Mouse (Mus musculus) stomach, embryonic 16.5 days (tissue): ENCODE data around the gene Slc22a14. TPM values are rescaled to one million over a fixed set of nuclear protein-coding genes. Genes with fewer than 3 reads are reported as not detected.
"Not testable (repeated sequence)": the region's sequence is repeated elsewhere in the genome, so short reads cannot be mapped to it uniquely, and the experiment has no call there.

Source experiments
- ATAC-seq: fragments of 200-750 bp; cut with Nextera tagmentation; 2 replicates; pipeline ENCODE4 v1.8.0; 2017; ENCODE audit warnings: moderate number of reproducible peaks, moderate TSS enrichment; ENCODE audit not compliant: insufficient read depth, low FRiP score
- H3K27ac ChIP-seq: fragments of 300-500 bp; sonication (generic); 2 replicates; pipeline ENCODE4 v1.5.1; 2014; ENCODE audit warnings: low read length
- H3K27me3 ChIP-seq: fragments of 300-500 bp; sonication (generic); 2 replicates; pipeline ENCODE4 v1.6.1; 2014; ENCODE audit warnings: low read length, control low read depth, mixed read lengths; ENCODE audit not compliant: control insufficient read depth, insufficient read depth
- H3K36me3 ChIP-seq: fragments of 300-500 bp; sonication (generic); 2 replicates; pipeline ENCODE4 v1.6.1; 2014; ENCODE audit warnings: low read length; ENCODE audit not compliant: control insufficient read depth, insufficient read depth
- H3K4me1 ChIP-seq: fragments of 300-500 bp; sonication (generic); 2 replicates; pipeline ENCODE4 v1.6.1; 2014; ENCODE audit warnings: low read length, control low read depth, mixed read lengths; ENCODE audit not compliant: control insufficient read depth, insufficient read depth
- H3K4me2 ChIP-seq: fragments of 300-500 bp; sonication (generic); 2 replicates; pipeline ENCODE4 v1.6.1; 2014; ENCODE audit warnings: low read depth, low read length, mixed read lengths
- H3K4me3 ChIP-seq: fragments of 300-500 bp; sonication (generic); replicated peaks from 2 replicates; pipeline ENCODE4 v1.5.1; 2014; ENCODE audit warnings: mild to moderate bottlenecking, low read length
- H3K9ac ChIP-seq: fragments of 300-500 bp; sonication (generic); 2 replicates; pipeline ENCODE4 v1.6.1; 2014; ENCODE audit warnings: low read length
- H3K9me3 ChIP-seq: fragments of 300-500 bp; sonication (generic); replicated peaks from 2 replicates; pipeline ENCODE4 v1.6.1; 2016; ENCODE audit warnings: low read length, control low read depth; ENCODE audit not compliant: control insufficient read depth
- WGBS: fragments of 180-500 bp; shearing (Covaris S2); extraction: QIAGEN DNeasy Blood & Tissue Kit; methylation state at CpG from one replicate; pipeline ENCODE4 v1.1.7; 2014; 5-methylcytosine and 5-hydroxymethylcytosine counted together
- polyA plus RNA-seq: library from polyadenylated mRNA; unstranded; fragments of >200 nt; fragmentation: Nextera tagmentation; extraction: Ambion mirVana; gene quantifications from 2 replicates; pipeline ENCODE4 v1.2.1, GENCODE M21; 2015

The Slc22a14 gene
- polyA plus RNA-seq, 1 experiment from 2014 or later, result not detected

GRCm38 (mm10) chr9:119290791-119291190 is 74.6 kb downstream of the Slc22a14 start:
- Histone ChIP-seq H3K4me1 (no peaks in the 10 kb centered on the region), H3K27ac (no peak overlapping the region), H3K27me3 (no peaks in the 10 kb centered on the region), H3K9me3 (no peaks in the 10 kb centered on the region), H3K4me2 (no peak overlapping the region), H3K9ac (no peak overlapping the region), H3K4me3 (no peak overlapping the region), H3K36me3 (no peaks in the 10 kb centered on the region)
- ATAC-seq, result no peak
- WGBS, result 85% methylated on average over 3 of the region's 3 CpGs

DNA sequence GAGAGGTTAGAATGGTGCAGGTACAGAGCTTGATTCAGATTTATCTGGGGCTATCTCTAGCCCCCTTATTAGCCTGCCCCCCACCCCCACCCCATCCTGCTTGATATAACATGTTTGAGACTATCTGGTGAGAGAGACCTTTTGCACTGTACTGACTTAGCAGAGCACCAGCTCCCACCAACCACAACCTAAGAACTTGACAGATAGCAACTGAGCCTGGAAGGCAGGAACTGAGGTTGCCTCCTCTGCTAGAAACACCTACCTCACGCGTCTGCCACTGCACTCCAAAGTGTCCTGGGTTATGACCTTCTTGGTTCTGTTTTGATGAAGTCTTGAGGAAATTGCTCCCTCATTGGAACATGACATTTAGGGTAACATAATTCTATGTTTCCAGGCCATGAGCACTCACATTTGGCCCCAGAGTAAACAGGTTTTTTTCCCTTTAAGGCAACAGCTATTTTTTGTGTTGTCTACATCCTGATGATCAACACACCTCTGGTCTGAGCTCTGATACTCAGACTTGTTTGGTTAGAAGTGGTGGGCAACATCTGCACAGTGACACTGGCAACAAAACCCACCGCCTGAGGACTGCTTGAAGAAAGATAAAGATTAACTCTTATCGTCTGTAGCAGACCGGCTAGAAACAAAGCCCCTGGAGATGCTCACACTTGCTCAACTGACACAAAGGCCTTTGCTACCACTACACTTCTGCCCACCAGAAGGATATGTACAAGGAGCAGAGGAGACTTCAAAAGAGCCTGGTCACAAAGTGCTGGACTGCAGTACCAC is 84.3 kb downstream of the Slc22a14 start:
- H3K4me3 ChIP-seq, result no peak overlapping the region
- WGBS, result 77% methylated on average over 5 of the region's 5 CpGs
- no peaks in the 10 kb centered on the region for H3K27me3 ChIP-seq
- H3K9ac ChIP-seq, result no peak overlapping the region
- no peak for ATAC-seq
- H3K4me1 ChIP-seq, result no peaks in the 10 kb centered on the region
- H3K4me2 ChIP-seq, result no peak overlapping the region
- H3K9me3 ChIP-seq, result no peaks in the 10 kb centered on the region
- H3K36me3 ChIP-seq, result no peaks in the 10 kb centered on the region; the same call in 1 of the 2 replicates
- H3K27ac ChIP-seq, result no peak overlapping the region

- Histone ChIP-seq H3K36me3 (no peaks in the 10 kb centered on the region), H3K4me1 (no peaks in the 10 kb centered on the region), H3K9ac (no peak overlapping the region), H3K4me2 (no peak overlapping the region), H3K27me3 (no peaks in the 10 kb centered on the region), H3K9me3 (no peaks in the 10 kb centered on the region), H3K27ac (no peak overlapping the region), H3K4me3 (no peak overlapping the region)
- no peak for ATAC-seq
- 92% methylated on average over 5 of the region's 5 CpGs for WGBS
These were observed 87.3 kb downstream of the Slc22a14 start for GRCm38 (mm10) chr9:119278031-119278430.

- Histone ChIP-seq H3K27me3 (no peaks in the 10 kb centered on the region), H3K4me1 (no peaks in the 10 kb centered on the region), H3K4me3 (no peak overlapping the region), H3K27ac (no peak overlapping the region), H3K9me3 (no peaks in the 10 kb centered on the region), H3K9ac (no peak overlapping the region), H3K36me3 (no peaks in the 10 kb centered on the region), H3K4me2 (no peak overlapping the region)
- WGBS, result 80% methylated on average over 7 of the region's 7 CpGs
- ATAC-seq, result no peak
These were observed 89.0 kb downstream of the Slc22a14 start for GRCm38 (mm10) chr9:119276321-119276720.

GRCm38 (mm10) chr9:119274814-119275213 is 90.5 kb downstream of the Slc22a14 start:
- not testable (repeated sequence) for H3K36me3 ChIP-seq, H3K9me3 ChIP-seq, ATAC-seq, H3K9ac ChIP-seq, H3K4me2 ChIP-seq, H3K4me1 ChIP-seq, H3K27ac ChIP-seq, H3K4me3 ChIP-seq, H3K27me3 ChIP-seq
- WGBS, result 89% methylated on average over 5 of the region's 5 CpGs

- Histone ChIP-seq H3K4me1 (no peaks in the 10 kb centered on the region), H3K4me3 (no peak overlapping the region), H3K4me2 (no peak overlapping the region), H3K36me3 (0 out of 2 replicates have a peak, but pooled peaks cover 3% of the 10 kb centered on the region), H3K27ac (0 out of 2 replicates have a peak overlapping the region, but pooled peaks have one; percentile 21), H3K9me3 (no peaks in the 10 kb centered on the region), H3K9ac (no peak overlapping the region), H3K27me3 (no peaks in the 10 kb centered on the region)
- WGBS, result 63% methylated on average over 4 of the region's 4 CpGs
- peak; percentile 78; the same call in 1 of the 2 replicates for ATAC-seq
These were observed 93.9 kb downstream of the Slc22a14 start for GRCm38 (mm10) chr9:119271496-119271895.

GRCm38 (mm10) chr9:119268588-119269145 is 96.7 kb downstream of the Slc22a14 start:
- H3K27me3 ChIP-seq, result no peaks in the 10 kb centered on the region
- H3K9me3 ChIP-seq, result no peaks in the 10 kb centered on the region
- H3K9ac ChIP-seq, result no peak overlapping the region
- H3K4me2 ChIP-seq, result no peak overlapping the region
- no peak overlapping the region for H3K27ac ChIP-seq
- H3K4me3 ChIP-seq, result no peak overlapping the region
- H3K4me1 ChIP-seq, result no peaks in the 10 kb centered on the region
- 0 out of 2 replicates have a peak, but pooled peaks cover 3% of the 10 kb centered on the region for H3K36me3 ChIP-seq
- ATAC-seq, result no peak
- WGBS, result 93% methylated on average over 11 of the region's 11 CpGs

DNA sequence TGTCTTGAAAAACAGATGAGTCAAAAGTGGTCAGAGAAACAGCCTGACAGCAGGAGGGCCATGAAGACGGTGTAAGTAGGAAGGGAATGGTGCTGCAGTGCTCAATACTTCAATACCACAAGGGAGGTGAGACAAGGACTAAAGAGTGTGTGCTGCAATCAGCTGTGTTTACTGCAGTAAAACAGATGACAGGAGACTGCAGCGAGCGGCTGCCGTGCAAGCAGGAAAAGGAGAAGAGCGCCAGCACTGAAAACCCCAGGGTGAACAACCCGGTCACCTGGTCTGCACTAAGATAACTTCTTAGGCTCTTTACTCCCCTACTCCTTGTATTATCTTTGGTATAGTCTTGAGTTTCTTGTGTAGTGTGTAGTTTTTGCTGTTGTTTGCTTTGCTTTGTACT is 97.2 kb downstream of the Slc22a14 start:
- Histone ChIP-seq H3K4me2 (no peak overlapping the region), H3K36me3 (0 out of 2 replicates have a peak, but pooled peaks cover 3% of the 10 kb centered on the region), H3K9me3 (no peaks in the 10 kb centered on the region), H3K9ac (no peak overlapping the region), H3K27me3 (no peaks in the 10 kb centered on the region), H3K4me1 (no peaks in the 10 kb centered on the region), H3K4me3 (no peak overlapping the region), H3K27ac (no peak overlapping the region)
- 87% methylated on average over 6 of the region's 6 CpGs for WGBS
- no peak for ATAC-seq

- not testable (repeated sequence) for H3K4me3 ChIP-seq, H3K4me1 ChIP-seq, H3K4me2 ChIP-seq, H3K9ac ChIP-seq, H3K27me3 ChIP-seq, H3K36me3 ChIP-seq, H3K9me3 ChIP-seq, H3K27ac ChIP-seq, ATAC-seq
- WGBS, result 90% methylated on average over 5 of the region's 5 CpGs
These were observed 99.3 kb downstream of the Slc22a14 start for GRCm38 (mm10) chr9:119266121-119266395.
